Mouse (Mus musculus): ENCODE data around the gene Inhbe.

Inhbe gene

GRCm38 (mm10) chr10:127343029-127343428 lies 11.2 kb downstream of the Inhbe start:
- no peak for DNase-seq (ENCODE audit: low spot score)

- peak; percentile 67 for DNase-seq (ENCODE audit: low spot score)
Measured at GRCm38 (mm10) chr10:127341891-127342639, 12.1 kb downstream of the Inhbe start, which contains the start of gene Gli1. Gli1 (minus strand) TSS chr10:127341974.

GRCm38 (mm10) chr10:127341360-127341690 lies 12.9 kb downstream of the Inhbe start:
- DNase-seq (ENCODE audit: low spot score) = no peak

GRCm38 (mm10) chr10:127340577-127341359 lies 13.4 kb downstream of the Inhbe start:
- no peak for DNase-seq (ENCODE audit: low spot score)

- DNase-seq (ENCODE audit: low spot score) = no peak
Measured at GRCm38 (mm10) chr10:127339683-127340576, 14.3 kb downstream of the Inhbe start.

- peak; percentile 60 for DNase-seq (ENCODE audit: low spot score)
Measured at GRCm38 (mm10) chr10:127338930-127339682, 15.1 kb downstream of the Inhbe start.

- DNase-seq (ENCODE audit: low spot score) = no peak
Measured at GRCm38 (mm10) chr10:127337536-127338099, 16.6 kb downstream of the Inhbe start.

GRCm38 (mm10) chr10:127336952-127337351 lies 17.3 kb downstream of the Inhbe start:
- DNase-seq (ENCODE audit: low spot score) = no peak

- no peak for DNase-seq (ENCODE audit: low spot score)
Measured at GRCm38 (mm10) chr10:127335271-127335670, 18.9 kb downstream of the Inhbe start.

- no peak for DNase-seq (ENCODE audit: low spot score)
Measured at GRCm38 (mm10) chr10:127333152-127333551, 21.1 kb downstream of the Inhbe start.

- DNase-seq (ENCODE audit: low spot score) = no peak
Measured at GRCm38 (mm10) chr10:127332211-127332874, 21.9 kb downstream of the Inhbe start.

GRCm38 (mm10) chr10:127330212-127330611 lies 24.0 kb downstream of the Inhbe start:
- DNase-seq (ENCODE audit: low spot score) = no peak

- no peak for DNase-seq (ENCODE audit: low spot score)
Measured at GRCm38 (mm10) chr10:127327461-127328145, 26.6 kb downstream of the Inhbe start.

GRCm38 (mm10) chr10:127326828-127327227 lies 27.4 kb downstream of the Inhbe start:
- no peak for DNase-seq (ENCODE audit: low spot score)

GRCm38 (mm10) chr10:127326017-127326801 lies 28.0 kb downstream of the Inhbe start:
- DNase-seq (ENCODE audit: low spot score) = no peak

- no peak for DNase-seq (ENCODE audit: low spot score)
Measured at GRCm38 (mm10) chr10:127325454-127326016, 28.7 kb downstream of the Inhbe start.

GRCm38 (mm10) chr10:127324495-127324894 lies 29.7 kb downstream of the Inhbe start:
- DNase-seq (ENCODE audit: low spot score) = no peak

GRCm38 (mm10) chr10:127323131-127323855 lies 30.9 kb downstream of the Inhbe start:
- no peak for DNase-seq (ENCODE audit: low spot score)
